Mouse (Mus musculus): ENCODE data around the gene Supt3. TPM values are rescaled to one million over a fixed set of nuclear protein-coding genes. Genes with fewer than 3 reads are reported as not detected.
A peak's percentile ranks its signal among the peaks of the same experiment; 100 is the strongest.

Gene Supt3
- 19.9 and 21.9 TPM in 2 replicates for polyA plus RNA-seq (2014; fragmentation: Nextera tagmentation; extraction: Ambion mirVana)

- H3K27me3 ChIP-seq (ENCODE audit: control insufficient read depth, insufficient read depth, low read length): no peaks in the 10 kb centered on the region
- peak within 1 kb of the TSS; percentile 88 for H3K4me3 ChIP-seq (replicated peaks; ENCODE audit: low read depth, low read length)
- DNase-seq (peak; percentile 99), ATAC-seq (ENCODE audit: low FRiP score, low TSS enrichment) (peak; percentile 96)
- H3K9me3 ChIP-seq (ENCODE audit: control insufficient read depth, low read length): no peaks in the 10 kb centered on the region
- peak within 1 kb of the TSS; percentile 68 for H3K4me2 ChIP-seq (ENCODE audit: low read length)
- under 1% methylated on average over 34 of the region's 40 CpGs for WGBS
- peak within 1 kb of the TSS; percentile 88 for H3K27ac ChIP-seq (replicated peaks; ENCODE audit: low read depth, low read length)
- no peaks in the 10 kb centered on the region for H3K36me3 ChIP-seq (ENCODE audit: control insufficient read depth, insufficient read depth, low read length)
- peaks cover 6% of the 10 kb centered on the region; the same call in 1 of the 2 replicates for H3K4me1 ChIP-seq (ENCODE audit: control insufficient read depth, insufficient read depth, low read length)
- H3K9ac ChIP-seq (replicated peaks; ENCODE audit: low read length): peak within 1 kb of the TSS; percentile 91
These were observed at the start of gene Supt3 for GRCm38 (mm10) chr17:44776738-44777270. Gene Supt3, plus strand, starts transcription at chr17:44777152.

DNA sequence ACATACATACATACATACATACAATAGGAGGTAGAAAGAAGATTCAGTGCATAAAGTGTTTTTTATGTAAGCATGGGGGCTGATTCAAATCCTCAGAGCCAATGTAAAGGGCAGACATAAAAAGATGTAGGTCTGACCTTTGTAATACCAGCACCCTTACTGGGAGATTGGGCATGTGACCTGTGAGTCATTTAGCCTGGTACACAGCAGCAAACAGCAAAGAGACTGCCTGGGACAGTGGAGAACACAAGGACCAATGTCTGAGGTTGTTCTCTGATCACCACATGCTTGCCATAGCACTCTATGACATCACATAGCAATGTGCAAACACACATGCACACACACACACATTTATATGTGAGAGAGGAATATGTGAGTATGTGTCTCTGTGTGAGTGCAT lies 49.3 kb upstream of the Supt3 start:
- H3K9ac ChIP-seq (replicated peaks; ENCODE audit: low read length): no peak overlapping the region
- H3K27ac ChIP-seq (replicated peaks; ENCODE audit: low read depth, low read length): no peak overlapping the region
- H3K4me2 ChIP-seq (ENCODE audit: low read length): no peak overlapping the region
- no peak for ATAC-seq (ENCODE audit: low FRiP score, low TSS enrichment)
- no peaks in the 10 kb centered on the region for H3K9me3 ChIP-seq (ENCODE audit: control insufficient read depth, low read length)
- DNase-seq: no peak
- H3K27me3 ChIP-seq (ENCODE audit: control insufficient read depth, insufficient read depth, low read length): peaks cover 24% of the 10 kb centered on the region
- H3K36me3 ChIP-seq (ENCODE audit: control insufficient read depth, insufficient read depth, low read length): no peaks in the 10 kb centered on the region
- H3K4me3 ChIP-seq (replicated peaks; ENCODE audit: low read depth, low read length): no peak overlapping the region
- no peaks in the 10 kb centered on the region for H3K4me1 ChIP-seq (ENCODE audit: control insufficient read depth, insufficient read depth, low read length)

- no peak overlapping the region for H3K4me3 ChIP-seq (replicated peaks; ENCODE audit: low read depth, low read length)
- H3K27me3 ChIP-seq (ENCODE audit: control insufficient read depth, insufficient read depth, low read length): peaks cover 30% of the 10 kb centered on the region
- whole genome bisulfite sequencing: 50% methylated on average over 2 of the region's 2 CpGs
- H3K4me1 ChIP-seq (ENCODE audit: control insufficient read depth, insufficient read depth, low read length): no peaks in the 10 kb centered on the region
- H3K9ac ChIP-seq (replicated peaks; ENCODE audit: low read length): no peak overlapping the region
- ATAC-seq (ENCODE audit: low FRiP score, low TSS enrichment) (no peak), DNase-seq (no peak)
- no peaks in the 10 kb centered on the region for H3K9me3 ChIP-seq (ENCODE audit: control insufficient read depth, low read length)
- H3K4me2 ChIP-seq (ENCODE audit: low read length): no peak overlapping the region
- H3K27ac ChIP-seq (replicated peaks; ENCODE audit: low read depth, low read length): no peak overlapping the region
- H3K36me3 ChIP-seq (ENCODE audit: control insufficient read depth, insufficient read depth, low read length): no peaks in the 10 kb centered on the region
These were observed 48.5 kb upstream of the Supt3 start for GRCm38 (mm10) chr17:44728464-44728863.

GRCm38 (mm10) chr17:44733544-44734310 lies 43.2 kb upstream of the Supt3 start:
- Histone ChIP-seq H3K27ac (replicated peaks; ENCODE audit: low read depth, low read length) (no peak overlapping the region), H3K9me3 (ENCODE audit: control insufficient read depth, low read length) (no peaks in the 10 kb centered on the region), H3K4me2 (ENCODE audit: low read length) (peak overlapping the region; percentile 97), H3K4me3 (replicated peaks; ENCODE audit: low read depth, low read length) (peak overlapping the region; percentile 63), H3K9ac (replicated peaks; ENCODE audit: low read length) (no peak overlapping the region), H3K4me1 (ENCODE audit: control insufficient read depth, insufficient read depth, low read length) (peaks cover 20% of the 10 kb centered on the region), H3K27me3 (ENCODE audit: control insufficient read depth, insufficient read depth, low read length) (peaks cover 70% of the 10 kb centered on the region), H3K36me3 (ENCODE audit: control insufficient read depth, insufficient read depth, low read length) (no peaks in the 10 kb centered on the region)
- ATAC-seq (ENCODE audit: low FRiP score, low TSS enrichment) (no peak), DNase-seq (peak; percentile 19)
- 1% methylated on average over 23 of the region's 23 CpGs for WGBS

- peak overlapping the region; percentile 63 for H3K4me3 ChIP-seq (replicated peaks; ENCODE audit: low read depth, low read length)
- under 1% methylated on average over 48 of the region's 48 CpGs for WGBS
These were observed 42.3 kb upstream of the Supt3 start for GRCm38 (mm10) chr17:44734501-44735222.

DNA sequence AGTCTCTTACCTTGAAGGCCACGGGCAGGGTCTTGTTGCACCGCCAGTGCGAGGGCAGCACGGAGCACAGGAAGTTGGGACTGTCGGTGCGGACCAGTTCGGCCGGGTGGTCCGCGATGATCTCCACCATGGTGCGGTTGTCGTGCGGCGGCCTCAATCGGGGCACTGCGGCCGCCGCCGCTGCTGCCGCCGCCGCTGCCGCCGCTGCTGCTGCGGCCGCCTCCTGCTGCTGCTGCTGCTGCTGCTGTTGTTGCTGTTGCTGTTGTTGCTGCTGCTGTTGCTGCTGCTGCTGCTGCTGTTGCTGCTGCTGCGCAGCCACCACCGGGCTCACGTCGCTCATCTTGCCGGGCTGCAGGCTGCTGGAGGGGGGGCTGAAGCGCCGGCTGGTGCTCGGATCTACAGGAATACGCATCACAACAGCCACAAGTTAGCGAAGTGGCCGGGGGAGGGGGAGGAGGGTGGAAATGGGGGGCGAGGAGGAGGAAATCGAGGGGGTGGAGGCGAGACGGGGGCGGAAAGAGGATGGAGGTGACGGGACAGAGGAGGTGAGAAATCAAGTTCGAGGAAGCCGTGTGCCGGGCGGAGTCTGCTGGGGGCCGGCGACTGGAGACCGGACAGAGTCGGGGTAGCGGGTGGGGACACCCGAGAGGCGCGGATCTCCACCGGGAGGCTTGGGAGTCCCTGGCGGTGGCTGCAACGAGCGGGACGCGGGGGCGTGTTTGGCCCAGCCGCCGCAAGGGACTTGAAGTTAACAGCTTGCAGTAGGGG lies 41.5 kb upstream of the Supt3 start:
- H3K4me3 ChIP-seq (replicated peaks; ENCODE audit: low read depth, low read length): peak overlapping the region; percentile 63
- peaks cover 20% of the 10 kb centered on the region for H3K4me1 ChIP-seq (ENCODE audit: control insufficient read depth, insufficient read depth, low read length)
- H3K4me2 ChIP-seq (ENCODE audit: low read length): peak overlapping the region; percentile 97
- DNase-seq: peak; percentile 56
- ATAC-seq (ENCODE audit: low FRiP score, low TSS enrichment): peak; percentile 47
- WGBS: under 1% methylated on average over 63 of the region's 64 CpGs
- H3K36me3 ChIP-seq (ENCODE audit: control insufficient read depth, insufficient read depth, low read length): no peaks in the 10 kb centered on the region
- H3K9ac ChIP-seq (replicated peaks; ENCODE audit: low read length): peak overlapping the region; percentile 52
- H3K9me3 ChIP-seq (ENCODE audit: control insufficient read depth, low read length): no peaks in the 10 kb centered on the region
- no peak overlapping the region for H3K27ac ChIP-seq (replicated peaks; ENCODE audit: low read depth, low read length)
- H3K27me3 ChIP-seq (ENCODE audit: control insufficient read depth, insufficient read depth, low read length): peaks cover 79% of the 10 kb centered on the region

More at GRCm38 (mm10) chr17:44734501-44735222, 42.3 kb upstream of the Supt3 start:
- Histone ChIP-seq H3K27me3 (ENCODE audit: control insufficient read depth, insufficient read depth, low read length) (peaks cover 77% of the 10 kb centered on the region), H3K9me3 (ENCODE audit: control insufficient read depth, low read length) (no peaks in the 10 kb centered on the region), H3K27ac (replicated peaks; ENCODE audit: low read depth, low read length) (no peak overlapping the region), H3K9ac (replicated peaks; ENCODE audit: low read length) (peak overlapping the region; percentile 16; the same call in 1 of the 2 replicates), H3K36me3 (ENCODE audit: control insufficient read depth, insufficient read depth, low read length) (no peaks in the 10 kb centered on the region), H3K4me1 (ENCODE audit: control insufficient read depth, insufficient read depth, low read length) (peaks cover 20% of the 10 kb centered on the region), H3K4me2 (ENCODE audit: low read length) (peak overlapping the region; percentile 97)
- ATAC-seq (ENCODE audit: low FRiP score, low TSS enrichment) (peak; percentile 15; the same call in 1 of the 2 replicates), DNase-seq (peak; percentile 57)

DNA sequence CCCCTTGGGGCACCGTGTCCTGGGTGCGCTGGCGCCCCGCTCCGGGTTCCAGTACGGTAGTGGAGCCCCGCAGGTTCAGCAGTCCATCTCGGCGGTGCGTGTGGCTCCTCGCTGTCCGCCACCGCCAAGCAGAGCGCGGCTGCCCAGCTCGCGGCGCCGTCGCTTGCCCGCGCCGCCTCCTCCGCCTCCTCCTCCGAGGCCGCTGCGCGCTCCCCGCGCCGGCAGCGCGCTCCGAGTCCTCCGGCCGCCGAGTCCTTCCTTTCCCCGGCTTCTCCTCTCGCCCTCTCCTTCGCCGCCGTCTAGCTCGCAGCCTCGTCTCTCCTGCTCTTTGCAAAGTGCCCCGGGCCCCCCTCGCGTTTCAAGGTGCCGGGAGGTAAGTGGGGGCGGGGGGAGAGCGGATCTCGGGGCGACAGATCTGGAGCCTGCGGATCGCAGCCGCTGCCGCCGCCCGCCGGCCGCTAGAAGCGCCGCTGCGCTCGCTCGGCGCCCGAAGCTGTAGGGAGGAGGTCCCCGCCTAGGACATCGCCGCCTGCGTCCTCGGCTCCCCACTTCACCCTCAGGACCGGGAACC lies 40.9 kb upstream of the Supt3 start:
- peak overlapping the region; percentile 63 for H3K4me3 ChIP-seq (replicated peaks; ENCODE audit: low read depth, low read length)
- peaks cover 76% of the 10 kb centered on the region for H3K27me3 ChIP-seq (ENCODE audit: control insufficient read depth, insufficient read depth, low read length)
- under 1% methylated on average over 70 of the region's 73 CpGs for WGBS

More for the DNA sequence above, 40.9 kb upstream of the Supt3 start:
- peak; percentile 80 for ATAC-seq (ENCODE audit: low FRiP score, low TSS enrichment)
- DNase-seq: peak; percentile 87
- H3K36me3 ChIP-seq (ENCODE audit: control insufficient read depth, insufficient read depth, low read length): no peaks in the 10 kb centered on the region
- H3K4me1 ChIP-seq (ENCODE audit: control insufficient read depth, insufficient read depth, low read length): peaks cover 20% of the 10 kb centered on the region
- no peaks in the 10 kb centered on the region for H3K9me3 ChIP-seq (ENCODE audit: control insufficient read depth, low read length)
- peak overlapping the region; percentile 52 for H3K9ac ChIP-seq (replicated peaks; ENCODE audit: low read length)
- 0 out of 2 replicates have a peak overlapping the region, but pooled peaks have one; percentile 20 for H3K27ac ChIP-seq (replicated peaks; ENCODE audit: low read depth, low read length)
- H3K4me2 ChIP-seq (ENCODE audit: low read length): peak overlapping the region; percentile 97
